Mouse (Mus musculus) cortical plate, adult 2 months (tissue): ENCODE measurements around the gene Bcl7a. TPM values are rescaled to one million over a fixed set of nuclear protein-coding genes. Genes with fewer than 3 reads are reported as not detected.
A peak's percentile ranks its signal among the peaks of the same experiment; 100 is the strongest.

Experiments
- H3K27ac ChIP-seq: fragments of 200-500 bp; 2 replicates; pipeline ENCODE4 v1.5.1; 2012; ENCODE audit warnings: low read length, control low read depth, inconsistent platforms; ENCODE audit not compliant: insufficient read depth
- H3K4me1 ChIP-seq: fragments of 200-500 bp; 2 replicates; pipeline ENCODE4 v1.6.1; 2011; ENCODE audit warnings: low read length; ENCODE audit not compliant: control insufficient read depth, insufficient read depth
- H3K4me3 ChIP-seq: fragments of 200-500 bp; 2 replicates; pipeline ENCODE4 v1.5.1; 2011; ENCODE audit warnings: mild to moderate bottlenecking, low read length, control low read depth; ENCODE audit not compliant: insufficient read depth
- CTCF ChIP-seq: fragments of 200-500 bp; IDR thresholded peaks from 2 replicates; pipeline ENCODE4 v1.5.1; 2011; ENCODE audit warnings: mild to moderate bottlenecking, control low read depth, low read length; ENCODE audit not compliant: insufficient read depth; ENCODE audit errors: extremely low read depth
- POLR2A ChIP-seq: fragments of 200-500 bp; IDR thresholded peaks from 2 replicates; pipeline ENCODE4 v1.6.1; 2011; ENCODE audit warnings: mild to moderate bottlenecking, low read length, control low read depth; ENCODE audit not compliant: insufficient read depth; ENCODE audit errors: extremely low read depth
- polyA plus RNA-seq: library from polyadenylated mRNA; depleted of rRNA; stranded (reverse); fragments of >200 nt; gene quantifications from 2 replicates; pipeline ENCODE4 v1.2.3, GENCODE M21; 2012; rRNA removed

Bcl7a gene
- polyA plus RNA-seq, 1 experiment, result 33.5 TPM

GRCm38 (mm10) chr5:123413866-123414363 is 70.3 kb downstream of the Bcl7a start:
- TF ChIP-seq CTCF, result no peak
- no peak for TF ChIP-seq POLR2A
- Histone ChIP-seq H3K4me3 (no peak overlapping the region), H3K4me1 (peaks cover 4% of the 10 kb centered on the region), H3K27ac (no peak overlapping the region)

DNA sequence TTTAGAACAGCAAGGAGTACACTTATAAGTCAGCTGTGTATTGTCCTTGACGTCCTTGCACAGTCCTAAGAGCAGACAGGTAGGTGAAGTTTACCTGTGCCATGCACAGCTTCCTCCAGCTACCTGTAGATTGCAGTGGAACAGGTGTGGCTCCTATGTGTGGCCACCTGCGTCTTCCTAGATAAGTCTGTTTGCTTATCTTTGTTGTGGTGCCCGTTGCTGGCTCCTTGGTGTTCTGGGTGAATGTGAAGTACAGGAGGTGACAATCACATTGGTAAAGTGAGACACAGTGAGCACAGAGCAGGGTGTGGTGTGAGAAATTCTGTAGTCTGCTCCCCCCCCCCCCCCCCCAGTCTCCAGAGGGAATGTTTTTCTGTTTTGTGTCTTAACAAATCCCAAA is 72.5 kb downstream of the Bcl7a start:
- H3K4me1 ChIP-seq, result peaks cover 4% of the 10 kb centered on the region
- no peak overlapping the region for H3K27ac ChIP-seq
- no peak for TF ChIP-seq CTCF
- no peak for TF ChIP-seq POLR2A
- no peak overlapping the region for H3K4me3 ChIP-seq

GRCm38 (mm10) chr5:123416566-123417518 is 73.2 kb downstream of the Bcl7a start:
- H3K27ac ChIP-seq, result peak overlapping the region; percentile 80
- H3K4me1 ChIP-seq, result peaks cover 4% of the 10 kb centered on the region
- H3K4me3 ChIP-seq, result no peak overlapping the region
- no peak for TF ChIP-seq POLR2A
- no peak for TF ChIP-seq CTCF

GRCm38 (mm10) chr5:123423885-123424284 is 80.3 kb downstream of the Bcl7a start:
- Histone ChIP-seq H3K27ac (no peak overlapping the region), H3K4me3 (no peak overlapping the region), H3K4me1 (0 out of 2 replicates have a peak, but pooled peaks cover 1% of the 10 kb centered on the region)
- no peak for TF ChIP-seq CTCF
- TF ChIP-seq POLR2A, result no peak

Other genes with a start within 250 kb of the Bcl7a start
- gene Rhof, start 211.1 kb upstream of the Bcl7a start, polyA plus RNA-seq, result 47.4 and 48.1 TPM in 2 replicates
- 8.4 and 9.2 TPM in 2 replicates for gene Setd1b, start 201.6 kb upstream of the Bcl7a start, polyA plus RNA-seq
- 27.1 and 27.9 TPM in 2 replicates for gene Psmd9, start 174.4 kb upstream of the Bcl7a start, polyA plus RNA-seq
- gene Hpd, start 161.1 kb upstream of the Bcl7a start, polyA plus RNA-seq, result not detected in 2 replicates
- 5.2 and 6.7 TPM in 2 replicates for gene Wdr66, start 91.7 kb upstream of the Bcl7a start, polyA plus RNA-seq
- 17.5 and 19.6 TPM in 2 replicates for gene Mlxip, start 51.0 kb downstream of the Bcl7a start, polyA plus RNA-seq
- 1.1 TPM in 2 replicates for gene Lrrc43, start 145.5 kb downstream of the Bcl7a start, polyA plus RNA-seq
- gene Il31, start 145.7 kb downstream of the Bcl7a start, polyA plus RNA-seq, result not detected in 2 replicates
- gene B3gnt4, start 166.6 kb downstream of the Bcl7a start, polyA plus RNA-seq, result 1.3 and 1.4 TPM in 2 replicates
- gene Diablo, start 180.3 kb downstream of the Bcl7a start, polyA plus RNA-seq, result 78.2 and 81.8 TPM in 2 replicates
- 8.3 and 8.5 TPM in 2 replicates for gene Gm49027, start 181.7 kb downstream of the Bcl7a start, polyA plus RNA-seq
- 56.5 and 60.2 TPM in 2 replicates for gene Vps33a, start 229.2 kb downstream of the Bcl7a start, polyA plus RNA-seq